29 mouse cellular contexts compared by ENCODE assay signal in the genomic region with DNA sequence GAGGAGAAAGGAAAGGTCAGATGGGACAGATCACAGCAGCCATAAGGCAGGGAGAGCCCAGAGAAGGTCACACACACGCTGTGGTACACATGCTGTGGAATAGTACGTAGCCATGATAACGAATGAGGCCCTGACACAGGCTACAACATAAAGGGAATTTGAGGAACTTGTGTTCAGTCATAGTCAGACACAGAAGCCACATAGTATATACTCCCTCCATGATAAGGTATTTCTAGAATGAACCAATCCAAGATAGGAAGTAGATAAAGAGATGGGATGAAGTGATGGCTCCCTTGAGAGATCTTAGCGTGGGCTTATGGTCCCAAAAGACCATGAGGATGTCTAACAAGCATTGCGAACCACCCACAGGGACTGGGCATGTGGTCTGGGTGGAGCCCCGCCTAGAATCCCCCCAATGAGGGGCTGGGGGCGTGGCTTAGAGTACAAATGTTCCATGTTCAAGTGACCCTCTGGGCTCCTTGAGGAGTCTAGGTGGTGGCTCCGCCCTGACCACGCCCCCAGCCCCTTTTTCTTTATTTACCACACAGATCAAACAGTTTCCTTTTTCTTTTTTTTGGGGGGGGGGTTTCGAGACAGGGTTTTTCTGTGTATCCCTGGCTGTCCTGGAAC. TPM values are rescaled to one million over a fixed set of nuclear protein-coding genes. Genes with fewer than 3 reads are reported as not detected.
DNase-seq lines count a peak whose midpoint lies in the region; ATAC-seq and TF ChIP-seq lines count a peak whose summit lies in the region.
"Had no signal": no experiment of that assay in that cellular context is flagged by ENCODE, and none has a peak within 500 bp of the region (broad histone marks: within the 10 kb centered on the region; RNA-seq: fewer than 3 reads in every experiment).

No protein-coding gene starts in this region.

- H3K27ac ChIP-seq in ES-Bruce4 (ENCODE audit: insufficient read depth, low read length): peak overlapping the region; percentile 71
- H3K27ac ChIP-seq in MEL (ENCODE audit: control insufficient read depth, low read depth, low read length): no peak overlapping the region
- H3K27ac ChIP-seq in intestine, embryonic 16.5 days (ENCODE audit: low read length): no peak overlapping the region
- H3K27ac ChIP-seq: embryonic facial prominence, embryonic 10.5 days; embryonic facial prominence, embryonic 13.5 days; forebrain, embryonic 13.5 days; heart, adult 2 months; heart, embryonic 13.5 days; hindbrain, embryonic 12.5 days; hindbrain, embryonic 15.5 days had no signal

- H3K9me3 ChIP-seq in E14TG2a.4 (ENCODE audit: low read length) (no peaks in the 10 kb centered on the region), ES-Bruce4 (replicated peaks; ENCODE audit: control insufficient read depth, insufficient read depth, low read length, poor library complexity, severe bottlenecking) (no peaks in the 10 kb centered on the region), MEL (replicated peaks; ENCODE audit: insufficient read depth, low read length) (no peaks in the 10 kb centered on the region)
- no peaks in the 10 kb centered on the region for H3K9me3 ChIP-seq in intestine, embryonic 16.5 days (ENCODE audit: control insufficient read depth, low read length)
- H3K9me3 ChIP-seq: embryonic facial prominence, embryonic 10.5 days; embryonic facial prominence, embryonic 13.5 days; forebrain, embryonic 13.5 days; heart, embryonic 10.5 days; heart, embryonic 13.5 days; hindbrain, embryonic 12.5 days; hindbrain, embryonic 15.5 days had no signal

- H3K36me3 ChIP-seq in E14TG2a.4 (ENCODE audit: insufficient read depth, low read length) (no peaks in the 10 kb centered on the region), ES-Bruce4 (ENCODE audit: control insufficient read depth, insufficient read depth, low read length, poor library complexity, severe bottlenecking) (no peaks in the 10 kb centered on the region), MEL (ENCODE audit: control insufficient read depth in 1 of 2, insufficient read depth in 2 of 2, low read length in 2 of 2) (peaks cover 0 to 19% of the 10 kb centered on the region in 2 experiments; a peak in 2 of 4 replicates)
- H3K36me3 ChIP-seq in intestine, embryonic 16.5 days (ENCODE audit: control insufficient read depth, insufficient read depth, low read length): no peaks in the 10 kb centered on the region
- H3K36me3 ChIP-seq: embryonic facial prominence, embryonic 10.5 days; embryonic facial prominence, embryonic 13.5 days; heart, embryonic 10.5 days; heart, embryonic 13.5 days; hindbrain, embryonic 12.5 days; hindbrain, embryonic 15.5 days had no signal

- TF ChIP-seq EP300 in ES-Bruce4 (IDR thresholded peaks at IDR 0.05; ENCODE audit: insufficient read depth, low read depth, low read length): no peak
- peak in 1 of 2 experiments; percentile 37; a peak in 1 of 4 replicates for TF ChIP-seq EP300 in MEL (IDR thresholded peaks at IDR 0.05; ENCODE audit: low read depth in 1 of 2, low read length in 2 of 2)

- H3K4me2 ChIP-seq in intestine, embryonic 16.5 days (ENCODE audit: low read depth, low read length): no peak overlapping the region
- H3K4me2 ChIP-seq: embryonic facial prominence, embryonic 13.5 days; forebrain, embryonic 13.5 days; heart, embryonic 13.5 days; hindbrain, embryonic 12.5 days; hindbrain, embryonic 15.5 days had no signal

- H3K4me1 ChIP-seq in E14TG2a.4 (replicated peaks; ENCODE audit: low read depth, low read length) (peaks cover 96% of the 10 kb centered on the region), ES-Bruce4 (ENCODE audit: control insufficient read depth, insufficient read depth, low read length) (peaks cover 28% of the 10 kb centered on the region), MEL (ENCODE audit: control insufficient read depth in 1 of 2, insufficient read depth in 2 of 2, low read length in 2 of 2) (peaks cover 5 to 32% of the 10 kb centered on the region in 2 experiments; a peak in 3 of 4 replicates)
- peaks cover 30% of the 10 kb centered on the region for H3K4me1 ChIP-seq in intestine, embryonic 16.5 days (ENCODE audit: control insufficient read depth, insufficient read depth, low read length)

- TF ChIP-seq POLR2A in ES-Bruce4 (IDR thresholded peaks at IDR 0.05; ENCODE audit: insufficient read depth, low read length) (no peak), MEL (IDR thresholded peaks at IDR 0.05; ENCODE audit: control insufficient read depth in 1 of 2, insufficient read depth in 1 of 2, low read depth in 1 of 2, low read length in 2 of 2, poor library complexity in 1 of 2) (no peak)

- H3K4me3 ChIP-seq in E14TG2a.4 (replicated peaks; ENCODE audit: low read length) (0 out of 2 replicates have a peak overlapping the region, but pooled peaks have one; percentile 56), ES-Bruce4 (ENCODE audit: low read depth, low read length) (no peak overlapping the region), MEL (ENCODE audit: control insufficient read depth in 1 of 2, insufficient read depth in 1 of 2, low read depth in 2 of 2, low read length in 2 of 2) (no peak overlapping the region)
- no peak overlapping the region for H3K4me3 ChIP-seq in intestine, embryonic 16.5 days (ENCODE audit: low read length)
- H3K4me3 ChIP-seq: embryonic facial prominence, embryonic 10.5 days; embryonic facial prominence, embryonic 13.5 days; erythroblast, embryonic 14.5 days; forebrain, embryonic 13.5 days; heart, adult 2 months; heart, embryonic 10.5 days; heart, embryonic 13.5 days; hindbrain, embryonic 12.5 days; hindbrain, embryonic 15.5 days had no signal

- no peaks in the 10 kb centered on the region for H3K79me2 ChIP-seq in MEL (ENCODE audit: control insufficient read depth, insufficient read depth, low read length, poor library complexity)

- peak; percentile 63 for DNase-seq in MEL (ENCODE audit: low read depth, low spot score)
- DNase-seq in right cerebral cortex, postnatal 14 days: no peak
- no peak for DNase-seq in lung, postnatal 14 days
- DNase-seq: adrenal gland, adult 8-10 months; adrenal gland, postnatal 25 days; cerebellum, adult 11-12 months; cerebellum, adult 8-10 months; cerebellum, postnatal 10 days; cerebellum, postnatal 36 days; embryo, embryonic 11 days; gastrocnemius, postnatal 10 days; gastrocnemius, postnatal 36 days; heart, adult 2 months; heart, postnatal 14 days had no signal

- 80% methylated on average over 10 of the region's 10 CpGs for WGBS in intestine, embryonic 16.5 days

- no peak for ATAC-seq in intestine, embryonic 16.5 days
- ATAC-seq: activated CD4-positive, CD25-positive, alpha-beta regulatory T cell, adult 4 months; CD4-positive, CD25-positive, alpha-beta regulatory T cell, adult 4 months; forebrain, embryonic 13.5 days; forebrain, embryonic 16.5 days; Patski had no signal

- H3K9ac ChIP-seq in ES-Bruce4 (ENCODE audit: low read depth, poor library complexity, severe bottlenecking) (no peak overlapping the region), MEL (ENCODE audit: control insufficient read depth, low read depth, low read length, poor library complexity, severe bottlenecking) (no peak overlapping the region)
- no peak overlapping the region for H3K9ac ChIP-seq in intestine, embryonic 16.5 days (ENCODE audit: low read depth, low read length)
- H3K9ac ChIP-seq: embryonic facial prominence, embryonic 13.5 days; forebrain, embryonic 13.5 days; hindbrain, embryonic 12.5 days; hindbrain, embryonic 15.5 days had no signal

- TF ChIP-seq RAD21 in MEL (IDR thresholded peaks at IDR 0.05; ENCODE audit: low read depth, low read length): no peak

- H3K27me3 ChIP-seq in E14TG2a.4 (ENCODE audit: insufficient read depth, low read length): no peaks in the 10 kb centered on the region
- no peaks in the 10 kb centered on the region for H3K27me3 ChIP-seq in ES-Bruce4 (ENCODE audit: control insufficient read depth, insufficient read depth, low read length, poor library complexity, severe bottlenecking)
- H3K27me3 ChIP-seq in MEL (ENCODE audit: control insufficient read depth in 1 of 2, insufficient read depth in 2 of 2, low read length in 2 of 2): no peaks in the 10 kb centered on the region
- H3K27me3 ChIP-seq in intestine, embryonic 16.5 days (replicated peaks; ENCODE audit: control insufficient read depth, insufficient read depth, low read length): no peaks in the 10 kb centered on the region
- H3K27me3 ChIP-seq: embryonic facial prominence, embryonic 13.5 days; hindbrain, embryonic 15.5 days; Patski had no signal

- TF ChIP-seq CTCF in E14TG2a.4 (conservative IDR thresholded peaks at IDR 0.05; ENCODE audit: low read length): no peak
- no peak for TF ChIP-seq CTCF in ES-Bruce4 (IDR thresholded peaks at IDR 0.05; ENCODE audit: low read depth, low read length)
- no peak for TF ChIP-seq CTCF in MEL (IDR thresholded peaks at IDR 0.05 in 2 of 3, conservative IDR thresholded peaks at IDR 0.05 in 1 of 3; ENCODE audit: control insufficient read depth in 1 of 3, insufficient read depth in 1 of 3, low read depth in 2 of 3, low read length in 3 of 3, poor library complexity in 1 of 3, severe bottlenecking in 1 of 3)

TF ChIP-seq in MEL, 35 proteins besides CTCF, POLR2A, EP300 and RAD21 (continues in another document):
- no peak for TF ChIP-seq USF2 (IDR thresholded peaks at IDR 0.05; ENCODE audit: borderline replicate concordance in 1 of 2, insufficient read depth in 1 of 2, low read depth in 1 of 2, low read length in 2 of 2)
- TF ChIP-seq GATA1 (IDR thresholded peaks at IDR 0.05; ENCODE audit: low read depth, low read length): peak; percentile 68
- TF ChIP-seq MAZ (IDR thresholded peaks at IDR 0.05; ENCODE audit: low read depth, low read length): no peak
- peak; percentile 31; the same call in 1 of the 2 replicates for TF ChIP-seq MYC (IDR thresholded peaks at IDR 0.05; ENCODE audit: low read depth, low read length)

RNA-seq across cellular contexts. Expression of a gene that starts 22.0 kb away (rescaled TPM):
- polyA plus RNA-seq in ES-Bruce4 (2011; ENCODE audit: insufficient read depth, insufficient read length, low read depth, missing spikeins) (80.7 and 86.3 TPM in 2 replicates), MEL (2012; ENCODE audit: insufficient read depth in 1 of 2, insufficient read length in 2 of 2, low read depth in 1 of 2, low replicate concordance in 2 of 2, missing spikeins in 1 of 2) (10 to 100 TPM in 1 of 2 experiments, not detected in 1; 10.1 TPM)
- 13.3 and 13.4 TPM in 2 replicates for total RNA-seq in MEL (2012; rRNA removed)
- 26.5 and 29.1 TPM in 2 replicates for polyA plus RNA-seq in intestine, embryonic 16.5 days (2015; fragmentation: Nextera tagmentation; extraction: Ambion mirVana)

RNA-seq across cellular contexts. Expression of a gene that starts 33.8 kb away (rescaled TPM):
- polyA plus RNA-seq in ES-Bruce4 (2011; ENCODE audit: insufficient read depth, insufficient read length, low read depth, missing spikeins) (25.9 and 28.2 TPM in 2 replicates), MEL (2012; ENCODE audit: insufficient read depth in 1 of 2, insufficient read length in 2 of 2, low read depth in 1 of 2, low replicate concordance in 2 of 2, missing spikeins in 1 of 2) (10 to 100 TPM in 1 of 2 experiments, not detected in 1; 29.9 TPM)
- 28.4 and 32.8 TPM in 2 replicates for total RNA-seq in MEL (2012; rRNA removed)
- 38.6 and 41.0 TPM in 2 replicates for polyA plus RNA-seq in intestine, embryonic 16.5 days (2015; fragmentation: Nextera tagmentation; extraction: Ambion mirVana)

RNA-seq across cellular contexts. Expression of a gene that starts 51.1 kb away (rescaled TPM):
- 135 and 146 TPM in 2 replicates for polyA plus RNA-seq in ES-Bruce4 (2011; ENCODE audit: insufficient read depth, insufficient read length, low read depth, missing spikeins)
- 349 and 366 TPM in 2 replicates for total RNA-seq in MEL (2012; rRNA removed)
- 100 to 1,000 TPM; 329 to 645 TPM for polyA plus RNA-seq in MEL (2012; ENCODE audit: insufficient read depth in 1 of 2, insufficient read length in 2 of 2, low read depth in 1 of 2, low replicate concordance in 2 of 2, missing spikeins in 1 of 2)
- 390 and 410 TPM in 2 replicates for polyA plus RNA-seq in intestine, embryonic 16.5 days (2015; fragmentation: Nextera tagmentation; extraction: Ambion mirVana)
